Mouse (Mus musculus) thymus, postnatal 10 days (tissue): ENCODE results near the gene Efnb2.

Source experiments
- DNase-seq, 2 experiments: peaks; one replicate each; pipeline ENCODE4 v3.0.0; 2021; ENCODE audit warnings: low spot score in 2 of 2

Gene Efnb2

GRCm38 (mm10) chr8:8655346-8656340 is 5.4 kb downstream of the Efnb2 start:
- no peak for DNase-seq

- no peak for DNase-seq
Measured at GRCm38 (mm10) chr8:8653906-8654489, 7.0 kb downstream of the Efnb2 start.

GRCm38 (mm10) chr8:8653343-8653742 is 7.7 kb downstream of the Efnb2 start:
- DNase-seq = no peak

DNA sequence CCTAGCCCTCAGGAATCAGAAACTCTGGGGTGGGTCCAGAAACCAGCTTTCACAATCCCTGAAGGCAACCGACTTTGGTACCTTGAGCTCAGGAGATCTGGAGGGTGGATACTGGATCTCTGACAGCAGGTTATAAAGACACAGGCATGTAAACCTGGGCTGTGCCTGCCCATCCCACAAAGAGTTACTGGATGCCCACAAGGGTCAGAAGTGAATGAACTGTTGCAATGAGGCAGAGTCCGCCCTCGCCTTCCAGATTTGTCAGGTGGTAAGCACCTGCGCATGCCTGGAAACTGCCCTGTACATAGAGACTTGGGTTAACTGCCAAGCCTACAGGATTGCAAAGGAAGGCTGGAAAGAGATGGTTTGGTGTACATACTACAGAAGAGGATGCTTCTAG is 8.7 kb downstream of the Efnb2 start:
- no peak for DNase-seq

GRCm38 (mm10) chr8:8649944-8650343 is 11.1 kb downstream of the Efnb2 start:
- no peak for DNase-seq

DNA sequence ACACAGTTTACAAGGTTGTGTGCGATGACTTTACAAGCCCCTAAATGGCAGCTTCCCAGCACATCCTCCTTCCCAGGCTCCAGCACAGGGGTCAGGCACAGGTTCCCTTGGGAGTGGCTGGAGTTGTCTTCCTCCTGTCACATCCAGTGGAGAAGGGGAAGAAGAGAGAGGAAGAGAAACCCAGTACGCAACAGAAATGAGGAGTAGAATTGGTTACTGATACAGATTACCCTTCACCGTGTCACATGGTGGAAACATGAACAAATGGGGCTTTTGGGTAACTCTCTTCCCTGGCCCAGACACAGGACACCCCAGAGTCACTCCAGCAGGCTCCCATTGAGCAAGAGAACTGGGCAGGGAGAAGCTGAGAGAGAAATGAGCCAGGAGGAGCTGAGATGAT is 11.5 kb downstream of the Efnb2 start:
- DNase-seq = no peak

DNA sequence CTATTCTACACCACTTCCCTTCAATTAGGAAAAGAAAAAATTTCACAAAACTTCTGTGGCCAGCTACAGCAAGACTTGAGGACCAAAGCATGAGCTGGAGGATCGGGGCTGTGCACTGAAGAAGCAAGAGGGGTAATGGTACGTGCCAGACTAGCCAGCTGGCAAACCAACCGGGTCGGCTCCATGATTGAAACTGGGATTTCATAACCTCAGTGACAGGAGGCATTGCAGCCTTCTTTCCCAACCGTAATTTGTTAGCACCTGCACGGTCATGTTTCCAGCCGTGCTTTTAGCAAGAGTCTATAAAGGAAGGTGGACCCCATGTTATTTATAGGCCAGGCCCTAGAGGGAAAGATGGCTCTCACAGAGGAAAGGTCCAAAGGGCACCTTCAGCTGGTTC is 12.4 kb downstream of the Efnb2 start:
- DNase-seq = no peak

- no peak for DNase-seq
Measured at GRCm38 (mm10) chr8:8647824-8648223, 13.2 kb downstream of the Efnb2 start.

DNA sequence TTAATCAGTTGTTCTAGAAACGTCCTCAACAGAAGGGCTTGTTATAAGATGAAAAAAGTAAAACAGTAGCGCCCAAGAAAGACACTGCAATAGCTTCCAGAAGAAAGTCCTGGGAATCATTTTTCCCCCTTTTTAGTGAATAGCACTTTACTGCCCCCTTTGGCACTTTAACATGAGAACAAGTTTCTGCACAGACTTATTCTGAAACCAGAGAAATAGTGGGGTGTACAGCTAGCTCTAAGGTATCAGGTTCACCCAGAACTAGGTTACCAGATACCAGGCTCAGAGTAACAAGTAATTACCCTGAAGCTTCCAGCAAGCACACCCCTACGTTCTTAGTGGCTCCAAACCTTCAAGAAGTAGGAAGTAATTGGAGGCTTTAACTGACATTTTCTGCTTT is 13.7 kb downstream of the Efnb2 start:
- no peak for DNase-seq

GRCm38 (mm10) chr8:8644160-8644915 is 16.7 kb downstream of the Efnb2 start:
- no peak for DNase-seq

DNA sequence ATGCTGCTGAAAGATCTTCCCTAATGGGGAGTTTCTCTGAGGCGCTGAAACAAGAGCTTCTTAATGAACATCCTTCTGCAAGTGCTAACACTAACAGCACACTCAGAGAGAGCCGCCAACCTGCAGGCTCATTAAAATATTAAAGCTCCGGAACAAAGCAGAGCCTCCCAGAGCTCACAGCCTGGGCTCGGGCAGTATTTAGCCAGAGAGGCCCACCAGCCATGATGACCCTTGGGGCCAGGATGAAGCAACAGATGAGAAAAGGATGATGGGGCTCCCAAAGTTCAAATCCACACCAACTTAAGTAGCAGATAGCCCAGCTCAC is 20.8 kb downstream of the Efnb2 start:
- no peak for DNase-seq

GRCm38 (mm10) chr8:8639569-8640263 is 21.3 kb downstream of the Efnb2 start:
- DNase-seq = no peak

DNA sequence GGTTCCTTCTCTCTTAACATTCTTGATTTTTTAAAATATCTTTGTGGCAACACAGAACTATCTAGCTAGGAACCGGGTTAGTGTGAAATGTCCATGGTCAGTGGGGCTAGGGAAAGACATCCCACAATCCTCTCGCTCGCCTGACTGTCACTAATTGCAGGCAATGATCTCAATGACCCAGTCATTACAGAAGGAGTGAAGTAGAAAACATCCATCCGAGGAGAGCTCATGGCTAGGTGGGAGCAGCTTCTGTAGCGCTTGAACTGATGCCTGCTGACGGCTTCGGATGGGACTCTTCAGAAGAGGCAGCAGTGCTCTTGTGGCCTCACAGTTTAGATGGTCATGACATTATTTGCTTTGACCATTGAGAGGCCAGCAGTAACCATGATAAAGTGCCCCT is 29.6 kb downstream of the Efnb2 start:
- no peak for DNase-seq

GRCm38 (mm10) chr8:8624017-8624416 is 37.0 kb downstream of the Efnb2 start:
- no peak for DNase-seq

- no peak for DNase-seq
Measured at GRCm38 (mm10) chr8:8623486-8623885, 37.6 kb downstream of the Efnb2 start.

- DNase-seq = no peak
Measured at GRCm38 (mm10) chr8:8622476-8622875, 38.6 kb downstream of the Efnb2 start.

- DNase-seq = no peak
Measured at GRCm38 (mm10) chr8:8622031-8622430, 39.0 kb downstream of the Efnb2 start.

DNA sequence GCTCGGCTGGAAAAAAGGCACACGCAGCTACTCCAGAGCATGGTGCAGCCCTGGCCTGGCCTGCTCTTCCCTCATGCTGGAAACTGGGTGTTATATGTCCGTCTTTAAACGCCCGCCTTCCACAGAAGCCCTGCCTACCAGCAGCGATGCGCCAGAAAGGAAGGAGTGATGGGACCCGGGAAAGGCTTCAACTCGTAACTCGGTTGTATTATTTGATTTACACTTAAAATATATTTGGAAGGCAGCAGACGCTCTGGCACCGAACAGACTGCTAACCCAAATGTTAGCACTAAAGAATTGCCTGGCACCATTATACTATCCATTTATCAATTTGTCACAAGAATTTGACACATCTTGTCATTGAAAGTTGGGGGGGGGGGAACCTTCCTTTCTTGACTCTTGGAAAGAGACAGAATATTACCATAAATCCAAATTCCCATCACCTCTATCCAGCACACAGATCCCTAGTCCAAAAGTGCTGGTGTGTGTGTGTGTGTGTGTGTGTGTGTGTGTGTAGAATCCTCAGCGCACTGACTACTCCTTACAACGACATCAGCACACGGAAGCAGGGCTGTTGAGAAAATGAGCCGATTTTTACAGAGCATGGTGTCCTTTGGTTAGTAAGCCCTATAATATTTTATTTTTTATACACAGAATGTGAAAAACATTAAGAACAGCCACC is 39.7 kb downstream of the Efnb2 start:
- DNase-seq = no peak

DNA sequence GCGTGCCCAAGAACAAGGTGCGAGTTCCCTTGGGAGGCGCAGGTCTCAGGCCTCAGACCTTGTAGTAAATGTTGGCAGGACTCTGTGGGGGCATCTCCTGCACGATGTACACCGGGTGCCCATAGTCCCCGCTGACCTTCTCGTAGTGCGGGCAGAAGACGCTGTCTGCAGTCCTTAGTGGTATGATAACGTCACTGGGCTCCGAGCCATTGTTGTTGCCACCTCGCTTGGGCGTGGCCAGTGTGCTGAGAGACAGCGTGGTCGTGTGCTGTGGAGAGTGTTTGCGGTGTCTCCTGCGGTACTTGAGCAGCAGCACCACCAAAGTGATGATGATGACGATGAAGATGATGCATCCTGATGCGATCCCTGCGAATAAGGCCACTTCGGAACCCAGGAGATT is 40.5 kb downstream of the Efnb2 start:
- no peak for DNase-seq

GRCm38 (mm10) chr8:8619221-8620194 is 41.5 kb downstream of the Efnb2 start:
- DNase-seq = no peak
